Mouse (Mus musculus) naive thymus-derived CD4-positive, alpha-beta T cell, adult 2 months (primary cell): Measurements from ENCODE around the gene Celf2.

Source experiments
- DNase-seq: peaks from one replicate; pipeline ENCODE4 v3.0.0-alpha.2; 2011; ENCODE audit warnings: low read depth

Gene Celf2

DNA sequence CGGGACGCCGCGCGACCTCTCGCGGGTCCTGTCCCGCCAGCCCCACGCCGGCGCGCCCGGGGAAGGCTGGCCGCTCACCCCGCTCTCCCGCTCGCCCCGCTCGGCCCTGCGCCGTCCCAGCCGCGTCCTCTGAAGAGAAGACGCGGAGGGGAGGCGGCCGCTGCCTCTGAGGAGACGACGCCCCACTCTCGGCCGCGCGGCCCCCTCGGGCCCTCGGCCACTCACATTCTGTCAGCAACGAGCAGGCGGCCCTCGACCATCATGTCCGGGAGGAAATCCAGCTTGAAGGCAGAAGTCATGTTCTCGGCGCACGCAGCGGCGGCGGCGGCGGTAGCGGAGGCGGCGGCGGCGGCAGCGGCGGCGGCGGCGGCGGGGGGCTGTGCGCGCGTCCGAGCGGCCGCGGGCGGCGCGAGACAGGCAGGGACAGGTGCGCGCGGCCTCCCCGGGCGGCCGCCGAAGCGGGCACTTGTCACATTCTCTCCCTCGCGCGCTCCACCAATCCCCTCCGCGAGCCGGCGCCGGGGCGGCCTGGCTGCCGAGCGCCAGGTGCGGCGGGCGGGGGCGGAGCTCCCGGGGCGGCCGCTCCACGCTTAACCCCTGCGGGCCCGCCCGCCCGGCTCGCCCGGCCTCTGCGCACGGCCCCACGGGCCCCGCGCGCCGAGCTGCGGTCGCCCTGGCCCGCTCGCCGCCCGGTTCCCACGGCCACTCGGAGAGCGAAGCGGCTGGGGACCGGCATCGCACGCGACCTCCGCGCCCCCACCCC lies 637.1 kb downstream of the Celf2 start:
- peak; percentile 56 for DNase-seq

- DNase-seq, result peak; percentile 27
These were observed 637.9 kb downstream of the Celf2 start for GRCm38 (mm10) chr2:6871281-6872130.

GRCm38 (mm10) chr2:6869956-6870710 lies 639.2 kb downstream of the Celf2 start:
- DNase-seq, result no peak

GRCm38 (mm10) chr2:6867297-6867696 lies 642.1 kb downstream of the Celf2 start:
- DNase-seq, result no peak

DNA sequence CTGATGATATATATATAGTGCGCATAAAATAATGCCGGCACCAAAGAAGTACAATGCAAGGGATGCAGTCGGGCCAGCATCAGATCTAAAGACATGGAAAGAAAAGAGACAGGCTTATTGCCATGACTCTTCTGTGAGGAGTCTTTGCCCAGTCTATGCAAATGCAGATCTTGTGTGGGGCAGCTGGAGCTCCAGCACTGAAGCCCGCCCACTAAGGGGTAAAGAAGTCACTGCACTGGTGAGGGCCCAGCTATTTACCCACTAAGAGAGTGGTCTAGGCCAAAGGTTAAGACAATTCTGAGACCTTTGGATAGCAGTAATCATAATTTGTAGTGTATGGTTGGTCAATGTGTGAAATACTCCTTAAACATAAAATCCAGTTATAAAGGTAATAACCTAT lies 643.6 kb downstream of the Celf2 start:
- no peak for DNase-seq

GRCm38 (mm10) chr2:6850102-6850644 lies 659.2 kb downstream of the Celf2 start:
- no peak for DNase-seq

DNA sequence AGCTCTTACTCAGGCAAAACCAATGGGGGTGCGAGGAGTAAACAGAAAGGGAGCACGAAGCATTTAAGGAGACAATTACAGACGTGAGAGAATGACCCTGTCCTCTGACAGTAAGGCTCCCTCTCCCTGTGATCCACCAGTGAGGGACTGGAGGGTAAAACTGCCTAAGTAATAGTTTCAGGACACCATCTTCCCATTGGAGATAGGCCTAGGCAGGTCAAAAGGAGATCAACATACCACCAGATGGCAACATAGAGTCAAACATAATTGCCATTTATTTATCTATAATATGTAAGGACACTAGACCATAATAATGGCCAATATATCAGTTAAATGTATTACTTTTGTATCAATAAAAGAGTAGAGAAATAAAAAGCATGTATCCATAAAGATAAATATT lies 660.0 kb downstream of the Celf2 start:
- no peak for DNase-seq

GRCm38 (mm10) chr2:6830021-6830420 lies 679.3 kb downstream of the Celf2 start:
- no peak for DNase-seq

GRCm38 (mm10) chr2:6827583-6827982 lies 681.8 kb downstream of the Celf2 start:
- DNase-seq, result no peak

- DNase-seq, result no peak
These were observed 686.3 kb downstream of the Celf2 start for GRCm38 (mm10) chr2:6823021-6823420.

DNA sequence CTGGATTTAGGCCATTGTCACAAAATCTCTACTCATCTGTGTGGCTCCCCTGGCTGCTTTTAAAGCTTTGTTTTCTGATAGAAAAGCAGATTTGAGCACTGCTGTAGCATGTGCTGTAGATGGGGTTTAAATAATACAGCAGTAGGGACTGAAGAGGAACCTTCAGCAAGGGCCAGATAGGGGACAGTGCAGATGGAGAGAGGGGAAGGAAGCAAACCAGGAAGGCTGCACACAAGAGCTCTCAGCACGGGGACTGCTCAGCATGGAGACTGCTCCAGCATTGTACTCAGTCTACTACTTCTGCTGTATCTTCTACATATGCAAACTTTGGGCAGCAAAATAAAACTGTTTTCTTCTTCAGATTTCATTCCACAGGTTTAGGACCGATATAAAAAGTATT lies 687.8 kb downstream of the Celf2 start:
- no peak for DNase-seq

GRCm38 (mm10) chr2:6815281-6815680 lies 694.1 kb downstream of the Celf2 start:
- DNase-seq, result no peak

DNA sequence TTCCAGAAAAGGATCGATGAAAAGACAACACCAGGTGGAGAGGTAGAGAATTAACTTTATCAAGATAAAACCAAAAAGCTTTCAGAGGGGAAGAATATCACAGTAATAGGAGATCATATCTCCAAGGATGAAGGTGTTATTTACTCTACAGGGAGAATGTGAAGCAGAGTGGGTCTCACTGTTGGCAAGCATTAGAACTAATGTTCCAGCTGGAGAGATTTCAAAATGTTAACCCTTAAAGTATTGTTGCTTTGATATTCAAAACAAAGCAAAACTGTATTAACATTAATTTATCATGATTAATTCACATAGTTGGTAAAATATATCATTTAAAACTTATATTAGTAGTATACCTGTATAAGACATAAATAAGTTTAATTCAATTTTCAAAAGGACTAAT lies 700.6 kb downstream of the Celf2 start:
- DNase-seq, result no peak

GRCm38 (mm10) chr2:6796754-6797153 lies 712.6 kb downstream of the Celf2 start:
- no peak for DNase-seq

- DNase-seq, result no peak
These were observed 713.3 kb downstream of the Celf2 start for GRCm38 (mm10) chr2:6795995-6796588.

DNA sequence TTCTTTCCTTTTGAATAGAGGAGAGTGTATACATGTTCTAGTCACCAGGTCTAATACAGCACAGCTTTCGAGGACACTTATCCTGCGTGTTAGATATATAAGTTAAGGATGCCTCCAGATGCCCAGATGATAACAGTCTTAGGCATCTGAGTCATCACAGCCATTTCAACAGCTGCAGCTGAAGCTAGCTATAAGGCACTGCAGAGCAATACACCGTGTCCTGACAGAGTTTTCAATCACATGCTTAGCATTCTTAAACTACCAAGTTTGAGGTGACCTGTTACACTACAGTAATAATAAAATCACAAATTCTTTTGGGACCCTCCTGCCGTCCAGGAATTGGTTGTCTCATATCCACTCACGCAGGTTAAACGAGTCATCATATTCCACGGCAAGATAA lies 714.5 kb downstream of the Celf2 start:
- no peak for DNase-seq

- DNase-seq, result no peak
These were observed 718.5 kb downstream of the Celf2 start for GRCm38 (mm10) chr2:6790876-6791275.

DNA sequence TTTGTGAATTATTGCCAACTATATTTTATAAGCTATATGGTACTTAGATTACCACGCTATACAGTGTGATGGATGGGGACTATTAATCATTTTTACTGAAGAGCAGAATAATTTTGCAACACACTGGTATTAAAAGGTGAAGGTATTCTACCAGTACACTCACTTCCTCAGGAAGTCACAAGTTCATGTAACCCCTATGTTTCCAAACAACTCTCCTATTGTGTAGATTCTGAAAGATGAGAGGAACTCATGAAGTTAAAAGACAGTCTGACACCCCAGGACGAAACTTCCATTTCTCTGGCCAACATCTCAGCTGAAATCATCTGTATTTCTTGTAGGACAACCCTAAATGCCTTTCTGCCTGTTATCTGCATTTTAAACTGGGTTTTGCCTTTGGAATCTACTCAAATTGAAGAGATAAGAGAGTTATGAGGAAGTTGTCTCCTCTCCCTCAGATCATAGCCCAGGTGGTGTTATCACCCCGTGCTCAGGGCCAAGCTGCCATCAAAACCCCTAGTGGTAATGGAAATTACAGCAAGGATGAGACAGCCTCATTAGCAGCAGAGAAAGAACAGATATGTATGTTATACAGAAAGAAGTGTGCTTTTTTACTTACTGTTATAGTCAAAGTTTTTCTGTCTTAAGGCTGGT lies 722.7 kb downstream of the Celf2 start:
- DNase-seq, result peak; percentile 58

GRCm38 (mm10) chr2:6770214-6770613 lies 739.1 kb downstream of the Celf2 start:
- no peak for DNase-seq

DNA sequence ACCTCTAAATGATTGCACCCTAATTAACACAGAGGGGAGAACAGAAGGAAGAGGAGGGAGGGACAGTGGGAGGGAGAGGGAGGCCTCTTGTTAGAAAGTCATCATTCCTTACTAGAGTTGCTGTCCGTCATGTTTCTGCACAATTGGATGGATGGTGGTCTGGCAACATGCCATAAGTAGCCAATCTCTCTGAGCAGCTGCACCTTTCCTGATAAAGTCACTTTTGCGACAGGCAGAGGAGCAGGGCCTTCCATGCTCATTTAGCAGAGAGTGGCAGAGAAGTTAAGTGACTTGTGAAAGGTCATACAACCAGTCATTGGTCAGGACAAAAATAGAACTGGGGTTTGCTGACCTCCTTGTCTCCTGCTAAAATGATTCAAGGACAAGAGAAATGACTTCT lies 747.0 kb downstream of the Celf2 start:
- no peak for DNase-seq

- DNase-seq, result no peak
These were observed 766.2 kb downstream of the Celf2 start for GRCm38 (mm10) chr2:6743173-6743572.
